Mouse (Mus musculus) neural tube, embryonic 15.5 days (tissue): Measurements from ENCODE around the gene Zfp986. TPM values are rescaled to one million over a fixed set of nuclear protein-coding genes. Genes with fewer than 3 reads are reported as not detected.
"Not testable (repeated sequence)": the region's sequence is repeated elsewhere in the genome, so short reads cannot be mapped to it uniquely, and the experiment has no call there.

Experiments
- ATAC-seq: fragments of 200-750 bp; cut with Nextera tagmentation; 2 replicates; pipeline ENCODE4 v1.8.0; 2017; ENCODE audit warnings: mild to moderate bottlenecking, moderate TSS enrichment, moderate library complexity; ENCODE audit not compliant: low FRiP score
- H3K27ac ChIP-seq: fragments of 300-500 bp; sonication (generic); replicated peaks from 2 replicates; pipeline ENCODE4 v1.5.1; 2015; ENCODE audit warnings: mild to moderate bottlenecking, inconsistent platforms
- H3K27me3 ChIP-seq: fragments of 300-500 bp; sonication (generic); replicated peaks from 2 replicates; pipeline ENCODE4 v1.6.1; 2015; ENCODE audit warnings: inconsistent platforms
- H3K36me3 ChIP-seq: fragments of 300-500 bp; sonication (generic); 2 replicates; pipeline ENCODE4 v1.6.1; 2015; ENCODE audit warnings: inconsistent platforms
- H3K4me1 ChIP-seq: fragments of 300-500 bp; sonication (generic); 2 replicates; pipeline ENCODE4 v1.6.1; 2015; ENCODE audit warnings: inconsistent platforms
- H3K4me2 ChIP-seq: fragments of 300-500 bp; sonication (generic); 2 replicates; pipeline ENCODE4 v1.6.1; 2015; ENCODE audit warnings: inconsistent platforms, mild to moderate bottlenecking, moderate library complexity
- H3K4me3 ChIP-seq: fragments of 300-500 bp; sonication (generic); replicated peaks from 2 replicates; pipeline ENCODE4 v1.5.1; 2015; ENCODE audit warnings: mild to moderate bottlenecking, inconsistent platforms
- H3K9ac ChIP-seq: fragments of 300-500 bp; sonication (generic); replicated peaks from 2 replicates; pipeline ENCODE4 v1.6.1; 2015; ENCODE audit warnings: mild to moderate bottlenecking, inconsistent platforms
- H3K9me3 ChIP-seq: fragments of 300-500 bp; sonication (generic); replicated peaks from 2 replicates; pipeline ENCODE4 v1.6.1; 2016; ENCODE audit warnings: inconsistent platforms
- WGBS: fragments of 180-500 bp; shearing (Covaris S2); methylation state at CpG from one replicate; pipeline ENCODE4 v1.1.7; 2015; ENCODE audit warnings: mixed read lengths; 5-methylcytosine and 5-hydroxymethylcytosine counted together
- polyA plus RNA-seq: library from polyadenylated mRNA; unstranded; fragments of >200 nt; fragmentation: Nextera tagmentation; extraction: Ambion mirVana; gene quantifications from 2 replicates; pipeline ENCODE4 v1.2.1, GENCODE M21; 2015

Zfp986 gene
- polyA plus RNA-seq = 0.14 TPM in 1 of 2 replicates, not detected in the other

DNA sequence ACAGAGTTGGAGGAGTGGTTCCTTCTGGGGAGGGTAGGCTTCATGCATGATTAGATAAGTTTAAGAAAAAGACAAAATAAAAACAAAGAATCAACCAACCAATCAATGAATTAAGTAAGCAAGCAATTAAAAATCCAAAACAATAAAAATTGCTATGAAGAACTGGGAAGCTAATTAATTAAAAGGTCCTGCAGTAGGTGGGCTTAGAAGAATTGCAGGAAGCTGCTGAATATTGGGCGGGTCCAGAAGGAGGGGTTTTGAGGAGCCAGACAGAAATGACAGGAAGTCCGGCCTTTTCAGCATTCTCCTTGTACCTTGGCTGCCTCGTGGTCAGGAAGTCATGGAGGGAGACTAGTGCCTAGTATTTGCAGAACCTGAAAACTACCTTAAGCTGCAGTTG lies at the start of gene Zfp986:
TSS of gene Zfp986 (plus strand) at position 301 of the 400 bp plus-strand sequence.
- H3K27me3 ChIP-seq, H3K4me2 ChIP-seq, H3K9ac ChIP-seq, H3K4me1 ChIP-seq, ATAC-seq, H3K36me3 ChIP-seq, H3K4me3 ChIP-seq, H3K27ac ChIP-seq, H3K9me3 ChIP-seq: not testable (repeated sequence)
- 85% methylated on average over 3 of the region's 3 CpGs for WGBS

DNA sequence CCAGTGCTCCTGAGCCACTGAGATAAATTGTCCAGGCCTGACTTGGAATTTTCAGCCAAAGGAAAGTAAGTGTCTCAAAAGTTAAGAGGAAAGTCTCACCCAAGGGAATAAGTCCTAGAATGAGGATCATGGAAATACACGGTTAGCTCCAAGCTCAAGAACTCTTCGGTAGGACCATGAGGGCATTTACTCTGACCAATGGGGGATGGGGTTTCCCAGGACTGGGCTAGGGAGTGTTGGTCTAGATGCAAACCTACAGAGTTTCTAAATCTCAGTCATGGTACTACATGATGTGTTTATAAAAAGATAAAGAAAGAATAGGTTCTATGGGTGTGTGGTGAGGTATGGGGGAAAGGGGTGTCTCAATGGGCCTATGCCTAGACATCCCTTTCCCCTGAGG lies 48.6 kb upstream of the Zfp986 start:
- H3K9me3 ChIP-seq, ATAC-seq, H3K4me2 ChIP-seq, H3K27me3 ChIP-seq, H3K4me3 ChIP-seq, H3K36me3 ChIP-seq, H3K27ac ChIP-seq, H3K4me1 ChIP-seq, H3K9ac ChIP-seq: not testable (repeated sequence)
- no CpG with 5 or more reads among the region's 2 CpGs for WGBS

DNA sequence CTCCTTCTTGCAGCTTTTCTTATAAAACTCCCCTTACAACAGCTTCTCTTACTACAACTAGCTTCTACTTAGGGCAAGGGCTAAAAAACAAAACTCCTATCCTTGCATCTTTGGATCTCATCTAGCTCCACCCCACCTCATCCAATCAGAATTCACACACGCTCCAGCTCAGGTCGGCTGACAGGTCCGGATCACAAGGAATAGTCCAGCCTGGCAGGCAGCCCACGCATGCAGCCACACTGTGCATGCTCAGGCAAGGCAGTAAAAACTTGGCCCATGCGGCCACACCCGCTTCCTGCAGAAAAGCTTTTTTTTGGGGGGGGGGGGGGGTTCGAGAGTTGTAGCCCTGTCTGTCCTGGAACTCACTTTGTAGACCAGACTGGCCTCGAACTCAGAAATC lies 43.0 kb upstream of the Zfp986 start:
- not testable (repeated sequence) for H3K9ac ChIP-seq, H3K9me3 ChIP-seq, H3K4me1 ChIP-seq, H3K4me2 ChIP-seq, H3K27ac ChIP-seq, ATAC-seq, H3K27me3 ChIP-seq, H3K36me3 ChIP-seq, H3K4me3 ChIP-seq
- WGBS = 88% methylated on average over 4 of the region's 8 CpGs

DNA sequence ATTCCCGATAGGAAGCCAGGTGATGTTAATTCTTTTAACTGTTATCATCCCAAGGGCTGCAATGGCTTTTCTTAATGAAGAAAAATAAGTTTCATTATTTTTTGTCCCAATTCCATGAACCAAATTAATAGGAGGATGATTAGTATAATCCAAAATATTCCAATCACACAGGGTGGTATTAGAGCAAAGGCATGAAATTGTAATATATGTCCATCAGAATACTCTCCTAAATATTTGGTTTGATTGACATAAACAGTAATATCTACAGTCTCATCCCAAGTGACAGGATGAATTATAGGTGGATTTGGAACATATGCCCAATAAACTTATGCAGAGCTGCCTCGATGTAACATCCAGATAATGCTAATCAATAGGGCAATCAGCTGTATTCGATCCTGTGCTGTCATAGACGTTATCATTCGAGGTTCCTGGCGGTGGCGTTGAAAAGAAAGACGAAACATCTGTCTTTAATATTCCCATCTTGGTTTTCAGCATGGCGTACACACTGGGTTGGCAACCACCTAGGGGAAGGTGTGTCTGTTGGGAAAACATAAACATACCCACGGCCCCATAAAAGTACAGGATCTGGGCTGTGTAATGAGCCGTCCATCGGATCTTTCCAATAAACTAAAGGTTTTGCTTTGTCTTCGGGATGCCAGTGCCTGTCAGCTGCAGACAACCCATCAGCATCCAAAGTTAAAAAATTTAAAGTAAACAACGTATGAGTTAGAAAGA lies 37.1 kb upstream of the Zfp986 start:
- not testable (repeated sequence) for H3K9me3 ChIP-seq, H3K4me2 ChIP-seq, H3K27me3 ChIP-seq, H3K36me3 ChIP-seq, H3K27ac ChIP-seq, H3K4me3 ChIP-seq, H3K4me1 ChIP-seq, H3K9ac ChIP-seq
- peak; percentile 59; the same call in 1 of the 2 replicates for ATAC-seq
- WGBS = 97% methylated on average over 1 of the region's 14 CpGs

DNA sequence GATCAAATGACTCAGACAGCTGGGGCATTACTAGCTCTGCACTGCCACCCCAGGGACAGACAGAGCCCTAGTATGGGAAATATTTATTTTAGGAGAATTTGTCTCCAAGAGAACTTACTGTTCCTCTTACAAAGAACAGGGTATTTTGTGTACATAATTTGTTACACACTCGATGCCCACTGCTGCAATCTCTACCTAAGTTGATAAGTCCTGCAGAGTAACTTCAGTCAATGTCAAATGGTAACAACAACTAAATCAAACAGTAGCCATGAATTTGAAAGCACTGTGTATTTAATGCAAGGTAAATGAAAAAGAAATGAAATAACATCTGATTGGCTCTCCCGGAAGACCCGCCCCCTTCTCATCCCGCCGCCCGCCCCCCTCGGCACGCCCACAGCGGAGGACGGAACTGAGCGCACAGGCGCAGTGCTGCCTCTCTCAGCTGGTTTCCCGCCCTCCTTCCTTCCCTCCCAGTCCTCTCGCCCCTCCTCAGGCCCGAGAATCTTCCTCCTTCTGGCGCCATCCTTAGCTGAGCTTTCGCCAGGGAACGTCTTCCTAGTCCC lies 32.2 kb upstream of the Zfp986 start:
- H3K27me3 ChIP-seq, H3K9me3 ChIP-seq, H3K4me2 ChIP-seq, H3K27ac ChIP-seq, H3K9ac ChIP-seq, H3K36me3 ChIP-seq, H3K4me3 ChIP-seq, H3K4me1 ChIP-seq: not testable (repeated sequence)
- WGBS = 85% methylated on average over 16 of the region's 18 CpGs
- ATAC-seq = peak; percentile 39; the same call in 1 of the 2 replicates

DNA sequence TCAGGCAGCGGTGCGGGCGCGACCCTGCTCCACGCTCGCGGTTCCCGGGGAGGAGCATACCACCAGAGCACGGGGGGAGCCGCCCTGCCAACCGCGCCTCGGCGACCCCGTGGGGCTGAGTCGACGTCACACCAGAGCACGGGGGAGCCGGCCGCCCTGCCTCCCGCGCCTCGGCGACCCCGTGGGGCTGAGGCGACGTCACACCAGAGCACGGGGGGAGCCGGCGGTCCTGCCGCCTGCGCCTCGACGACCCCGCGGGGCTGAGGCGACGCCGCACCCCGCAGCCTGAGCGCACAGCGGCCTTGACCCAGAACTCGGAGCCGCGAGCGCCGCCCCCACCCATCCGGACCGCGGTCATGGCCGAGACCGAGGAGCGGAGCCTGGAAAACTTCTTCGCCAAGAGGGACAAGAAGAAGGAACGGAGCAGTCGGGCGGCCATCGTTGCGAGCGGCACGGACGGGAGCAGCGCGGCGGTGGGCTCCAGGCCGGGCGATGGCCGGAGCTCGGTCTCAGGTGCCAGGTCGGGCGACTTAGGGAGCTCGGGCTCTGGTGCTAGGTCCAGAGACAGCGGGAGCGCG lies 31.6 kb upstream of the Zfp986 start:
- not testable (repeated sequence) for H3K36me3 ChIP-seq, H3K27me3 ChIP-seq, H3K27ac ChIP-seq, H3K9ac ChIP-seq, H3K4me1 ChIP-seq, H3K4me3 ChIP-seq, H3K9me3 ChIP-seq, H3K4me2 ChIP-seq
- peak; percentile 79 for ATAC-seq
- 65% methylated on average over 56 of the region's 75 CpGs for WGBS

DNA sequence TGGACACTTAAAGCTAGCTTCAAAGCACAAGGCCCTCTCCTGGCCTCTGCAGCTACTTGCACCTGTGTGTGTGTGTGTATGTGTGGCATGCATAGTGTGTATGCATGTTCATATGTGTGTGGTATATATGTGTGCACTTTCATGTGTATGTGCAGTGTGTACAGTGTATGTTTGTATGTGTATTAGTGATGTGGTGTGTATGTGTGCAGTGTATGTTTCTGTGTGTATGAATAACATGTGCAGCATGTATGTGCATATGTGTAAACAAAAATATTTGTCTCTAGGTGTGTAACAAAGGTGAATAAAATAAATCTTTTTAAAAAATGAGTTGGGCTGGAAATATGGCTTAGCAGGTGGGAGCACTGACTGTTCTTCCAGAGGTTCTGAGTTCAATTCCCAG lies 21.8 kb upstream of the Zfp986 start:
- peaks cover 10% of the 10 kb centered on the region; the same call in 1 of the 2 replicates for H3K9me3 ChIP-seq
- H3K4me3 ChIP-seq, H3K27ac ChIP-seq, H3K27me3 ChIP-seq, H3K36me3 ChIP-seq, H3K4me2 ChIP-seq, H3K9ac ChIP-seq, H3K4me1 ChIP-seq: not testable (repeated sequence)
- peak; percentile 60; the same call in 1 of the 2 replicates for ATAC-seq

DNA sequence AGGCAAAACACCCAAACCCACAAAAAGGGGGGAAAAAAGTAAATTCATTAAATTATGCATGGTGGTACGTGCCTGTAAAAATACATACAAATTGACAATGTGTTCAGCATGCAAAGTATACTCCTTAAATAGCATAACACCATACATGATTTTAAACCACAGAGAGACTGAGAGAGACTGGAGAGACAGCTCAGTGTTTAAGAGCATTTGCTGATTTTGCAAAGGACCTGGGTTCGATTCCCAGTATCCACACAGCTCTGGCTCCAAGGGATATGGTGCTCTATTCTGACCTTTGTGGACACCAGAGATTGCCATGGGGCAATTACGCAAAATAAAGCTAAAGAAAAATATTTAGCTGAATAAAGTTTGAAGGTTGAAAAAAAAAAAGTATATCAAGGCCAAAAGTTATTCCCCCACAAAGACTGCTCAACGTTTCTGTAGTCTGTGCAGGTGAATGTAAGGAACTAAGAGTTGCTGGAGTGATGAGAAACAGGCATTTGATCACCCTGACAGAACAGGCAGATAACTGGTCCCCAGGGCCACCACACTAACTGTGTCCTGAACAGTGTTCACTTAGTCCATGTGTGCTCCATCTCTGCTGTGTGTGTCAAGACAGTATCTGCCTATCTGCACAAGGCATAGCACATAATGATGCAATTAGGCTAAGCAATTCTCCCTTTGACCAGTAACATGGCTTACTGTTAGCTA lies 20.3 kb upstream of the Zfp986 start:
- not testable (repeated sequence) for H3K4me1 ChIP-seq, H3K27ac ChIP-seq, H3K9ac ChIP-seq, H3K4me2 ChIP-seq, H3K4me3 ChIP-seq, H3K27me3 ChIP-seq, H3K36me3 ChIP-seq
- ATAC-seq = peak; percentile 27; the same call in 1 of the 2 replicates
- WGBS = 79% methylated on average over 4 of the region's 4 CpGs
- peaks cover 10% of the 10 kb centered on the region; the same call in 1 of the 2 replicates for H3K9me3 ChIP-seq

DNA sequence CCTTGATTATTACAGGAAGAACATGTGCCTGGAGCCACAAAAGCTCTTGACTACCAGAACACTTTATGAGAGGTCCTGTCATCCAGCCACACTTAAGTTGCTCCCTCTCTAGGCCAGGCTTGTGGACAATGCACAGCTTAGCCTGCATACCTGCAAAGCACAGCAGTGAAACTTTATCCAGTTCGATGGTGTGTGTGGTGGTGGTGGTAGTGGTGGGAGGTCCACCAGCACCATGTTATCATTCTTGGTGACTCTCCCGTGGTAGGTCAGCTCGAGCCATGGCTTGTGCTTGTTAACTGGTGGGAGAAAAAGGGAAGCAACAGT lies 19.7 kb upstream of the Zfp986 start:
- H3K4me2 ChIP-seq, H3K36me3 ChIP-seq, H3K4me3 ChIP-seq, H3K9ac ChIP-seq, H3K27me3 ChIP-seq, H3K27ac ChIP-seq, H3K4me1 ChIP-seq: not testable (repeated sequence)
- peaks cover 10% of the 10 kb centered on the region; the same call in 1 of the 2 replicates for H3K9me3 ChIP-seq
- WGBS = 79% methylated on average over 3 of the region's 3 CpGs
- ATAC-seq = peak; percentile 28; the same call in 1 of the 2 replicates

DNA sequence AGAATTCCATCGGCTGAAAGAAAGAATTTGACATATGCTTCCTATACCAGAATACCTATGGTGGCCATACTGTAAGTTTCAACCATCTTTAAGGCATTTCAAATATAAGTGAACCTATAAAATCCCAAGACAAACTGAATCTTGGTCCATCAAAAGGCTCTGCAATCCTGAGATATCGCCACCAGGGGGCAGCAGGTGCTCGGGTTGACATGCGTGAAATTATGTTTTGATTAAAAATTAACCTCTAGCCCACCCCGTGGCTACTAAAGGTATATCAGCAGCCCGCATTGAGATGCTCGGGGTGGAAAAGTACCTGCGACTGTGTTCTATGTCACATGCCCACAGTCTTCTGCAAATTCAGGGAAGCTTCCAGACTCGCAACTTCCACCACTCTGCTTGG lies 17.2 kb upstream of the Zfp986 start:
- H3K27me3 ChIP-seq, H3K9ac ChIP-seq, H3K4me3 ChIP-seq, H3K4me1 ChIP-seq, H3K27ac ChIP-seq, ATAC-seq, H3K36me3 ChIP-seq, H3K4me2 ChIP-seq: not testable (repeated sequence)
- H3K9me3 ChIP-seq = peaks cover 10% of the 10 kb centered on the region; the same call in 1 of the 2 replicates
- 69% methylated on average over 8 of the region's 9 CpGs for WGBS

DNA sequence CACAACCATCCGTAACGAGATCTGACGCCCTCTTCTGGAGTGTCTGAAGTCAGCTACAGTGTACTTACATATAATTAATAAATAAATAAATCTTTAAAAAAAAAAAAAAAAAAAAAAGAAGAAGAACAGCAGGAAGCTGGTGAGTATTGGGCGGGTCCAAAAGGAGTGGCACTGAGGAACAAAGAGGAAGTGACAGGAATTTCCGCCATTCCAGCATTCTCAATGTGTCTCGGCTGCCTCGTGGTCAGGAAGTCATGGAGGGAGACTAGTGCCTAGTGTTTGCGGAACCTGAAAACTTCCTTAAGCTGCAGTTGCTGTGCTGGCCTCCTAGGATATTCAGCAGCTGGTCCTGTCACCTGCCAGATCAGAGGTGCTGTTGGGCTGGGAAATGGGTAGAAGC lies 4.7 kb upstream of the Zfp986 start:
- 91% methylated on average over 5 of the region's 8 CpGs for WGBS
- ATAC-seq, H3K4me1 ChIP-seq, H3K4me3 ChIP-seq, H3K36me3 ChIP-seq, H3K27me3 ChIP-seq, H3K27ac ChIP-seq, H3K4me2 ChIP-seq, H3K9ac ChIP-seq, H3K9me3 ChIP-seq: not testable (repeated sequence)
